Mouse (Mus musculus) CH12.LX (cell line): ENCODE results near the gene Macrod2. TPM values are rescaled to one million over a fixed set of nuclear protein-coding genes. Genes with fewer than 3 reads are reported as not detected.

ENCODE experiments used
- DNase-seq: peaks from one replicate; pipeline ENCODE4 v3.0.0-alpha.2; 2013; ENCODE audit errors: extremely low read depth
- H3K27ac ChIP-seq: 2 replicates; pipeline ENCODE4 v1.5.1; 2012; ENCODE audit warnings: low read depth, mild to moderate bottlenecking, control low read depth, moderate library complexity; ENCODE audit not compliant: insufficient read depth
- H3K27me3 ChIP-seq: replicated peaks from 2 replicates; pipeline ENCODE3; 2012; ENCODE audit warnings: inconsistent platforms
- H3K36me3 ChIP-seq, 2 experiments: replicated peaks in 1 of 2; 2 replicates each; pipeline versions ENCODE3 to v1.6.1; 2012; ENCODE audit warnings: inconsistent platforms in 1 of 2, low read length in 1 of 2, mild to moderate bottlenecking in 1 of 2, mixed read lengths in 1 of 2, moderate library complexity in 1 of 2; ENCODE audit not compliant: control insufficient read depth in 1 of 2, insufficient read depth in 1 of 2
- H3K4me1 ChIP-seq, 2 experiments: 2 replicates each; pipeline ENCODE4 v1.6.1; 2012; ENCODE audit warnings: inconsistent platforms in 1 of 2, moderate library complexity in 1 of 2; ENCODE audit not compliant: insufficient read depth in 2 of 2, control insufficient read depth in 1 of 2
- H3K4me2 ChIP-seq: 2 replicates; pipeline ENCODE4 v1.6.1; 2012; ENCODE audit warnings: low read depth, mild to moderate bottlenecking, control low read depth; ENCODE audit not compliant: poor library complexity, insufficient read depth, severe bottlenecking
- H3K4me3 ChIP-seq, 3 experiments: fragments of 150-350 bp in 1 of 3; sonication (generic) in 1 of 3; replicated peaks in 1 of 3; 2 replicates each; pipeline versions ENCODE3 to v1.5.1; 2011 to 2012; ENCODE audit warnings: low read depth in 2 of 3, low read length in 2 of 3, mild to moderate bottlenecking in 2 of 3, moderate library complexity in 2 of 3, control low read depth in 1 of 3, improper control_type of control experiment in 1 of 3, inconsistent platforms in 1 of 3, mixed read lengths in 1 of 3; ENCODE audit not compliant: poor library complexity in 1 of 3
- H3K79me2 ChIP-seq: replicated peaks from 2 replicates; pipeline ENCODE4 v1.6.1; 2012; ENCODE audit warnings: mild to moderate bottlenecking, moderate library complexity; ENCODE audit not compliant: control insufficient read depth, poor library complexity, insufficient read depth, severe bottlenecking; ENCODE audit errors: extremely low read depth
- H3K9ac ChIP-seq: 2 replicates; pipeline ENCODE4 v1.6.1; 2012; ENCODE audit warnings: low read depth, mild to moderate bottlenecking, control low read depth, moderate library complexity; ENCODE audit not compliant: insufficient read depth
- H3K9me3 ChIP-seq: replicated peaks from 2 replicates; pipeline ENCODE3; 2012; ENCODE audit warnings: low read length, inconsistent platforms, mixed read lengths
- CHD1 ChIP-seq: IDR thresholded peaks from 2 replicates; pipeline ENCODE4 v1.6.1; 2012; ENCODE audit warnings: low read depth, low read length, improper control_type of control experiment, inconsistent platforms
- CTCF ChIP-seq, 2 experiments: IDR thresholded peaks in 1 of 2; conservative IDR thresholded peaks in 1 of 2; 2 replicates each; pipeline ENCODE4 v1.5.1; 2011 to 2012; ENCODE audit warnings: low read depth in 2 of 2, low read length in 2 of 2, improper control_type of control experiment in 1 of 2, inconsistent platforms in 1 of 2, mild to moderate bottlenecking in 1 of 2, moderate library complexity in 1 of 2
- ELF1 ChIP-seq: IDR thresholded peaks from 2 replicates; pipeline ENCODE4 v1.6.1; 2014; ENCODE audit warnings: low read depth, mild to moderate bottlenecking, inconsistent platforms, low read length, improper control_type of control experiment
- HCFC1 ChIP-seq: IDR thresholded peaks from 2 replicates; pipeline ENCODE4 v1.6.1; 2012; ENCODE audit warnings: low read depth, mild to moderate bottlenecking, inconsistent platforms, low read length, improper control_type of control experiment
- IRF4 ChIP-seq: IDR thresholded peaks from 2 replicates; pipeline ENCODE4 v1.6.1; 2014; ENCODE audit warnings: low read depth, mild to moderate bottlenecking, inconsistent platforms, low read length, improper control_type of control experiment
- JUND ChIP-seq: conservative IDR thresholded peaks from 2 replicates; pipeline ENCODE4 v1.6.1; 2011; ENCODE audit warnings: low read depth, low read length, improper control_type of control experiment
- MAX ChIP-seq: IDR thresholded peaks from 2 replicates; pipeline ENCODE4 v1.6.1; 2011; ENCODE audit warnings: low read length, improper control_type of control experiment
- MAZ ChIP-seq: IDR thresholded peaks from 2 replicates; pipeline ENCODE4 v1.6.1; 2012; ENCODE audit warnings: low read depth, mild to moderate bottlenecking, inconsistent platforms, low read length, improper control_type of control experiment, moderate library complexity
- MEF2A ChIP-seq: IDR thresholded peaks from 2 replicates; pipeline ENCODE4 v1.6.1; 2014; ENCODE audit warnings: low read depth, mild to moderate bottlenecking, inconsistent platforms, low read length, improper control_type of control experiment, borderline replicate concordance
- MYC ChIP-seq: IDR thresholded peaks from 2 replicates; pipeline ENCODE4 v1.6.1; 2011; ENCODE audit warnings: low read depth, mild to moderate bottlenecking, improper control_type of control experiment, low read length
- NELFE ChIP-seq: IDR thresholded peaks from 2 replicates; pipeline ENCODE4 v1.6.1; 2011; ENCODE audit warnings: low read depth, low read length, improper control_type of control experiment
- NRF1 ChIP-seq: IDR thresholded peaks from 2 replicates; pipeline ENCODE4 v1.6.1; 2014; ENCODE audit warnings: low read depth, mild to moderate bottlenecking, inconsistent platforms, low read length, improper control_type of control experiment, moderate library complexity
- PAX5 ChIP-seq: IDR thresholded peaks from 2 replicates; pipeline ENCODE4 v1.6.1; 2012; ENCODE audit warnings: low read length, inconsistent platforms, mixed read lengths
- RAD21 ChIP-seq: IDR thresholded peaks from 2 replicates; pipeline ENCODE4 v1.6.1; 2011; ENCODE audit warnings: low read depth, mild to moderate bottlenecking, low read length, improper control_type of control experiment, moderate library complexity
- RCOR1 ChIP-seq: conservative IDR thresholded peaks from 2 replicates; pipeline ENCODE4 v1.6.1; 2012; ENCODE audit warnings: low read depth, mild to moderate bottlenecking, inconsistent platforms, low read length, improper control_type of control experiment
- SMC3 ChIP-seq: IDR thresholded peaks from 2 replicates; pipeline ENCODE4 v1.6.1; 2011; ENCODE audit warnings: low read depth, low read length, improper control_type of control experiment
- UBTF ChIP-seq: IDR thresholded peaks from 2 replicates; pipeline ENCODE4 v1.6.1; 2012; ENCODE audit warnings: low read depth, mild to moderate bottlenecking, inconsistent platforms, low read length, improper control_type of control experiment, moderate library complexity
- USF1 ChIP-seq: IDR thresholded peaks from 2 replicates; pipeline ENCODE4 v1.6.1; 2014; ENCODE audit warnings: low read depth, mild to moderate bottlenecking, inconsistent platforms, low read length, improper control_type of control experiment
- USF2 ChIP-seq: conservative IDR thresholded peaks from 2 replicates; pipeline ENCODE4 v1.6.1; 2011; ENCODE audit warnings: low read depth, low read length, improper control_type of control experiment
- ZC3H11A ChIP-seq: IDR thresholded peaks from 2 replicates; pipeline ENCODE4 v1.6.1; 2012; ENCODE audit warnings: low read depth, mild to moderate bottlenecking, inconsistent platforms, low read length, improper control_type of control experiment
- ZNF384 ChIP-seq: IDR thresholded peaks from 2 replicates; pipeline ENCODE4 v1.6.1; 2012; ENCODE audit warnings: low read depth, low read length, improper control_type of control experiment, inconsistent platforms
- dilution Hi-C: fragments of 300-500 bp; cut with MboI; formaldehyde crosslinking; loops from 2 replicates; pipeline ENCODE4 v1.14.3; 2020; ENCODE audit warnings: low sequenced_read_pairs; ENCODE audit not compliant: extremely low pct_unique_long_range_greater_than_20kb, extremely low pct_ligation_motif_present
- in situ Hi-C: fragments of 300-500 bp; cut with MboI; formaldehyde crosslinking; loops from 3 replicates; pipeline ENCODE4 v1.14.3; 2019; ENCODE audit warnings: low sequenced_read_pairs, low pct_ligation_motif_present, low pct_unique_long_range_greater_than_20kb, mixed read lengths
- polyA plus RNA-seq: library from polyadenylated mRNA; unstranded; fragments of >175 nt; gene quantifications from 2 replicates; pipeline ENCODE4 v1.2.1, GENCODE M21; 2012; ENCODE audit warnings: low read depth; ENCODE audit not compliant: insufficient read length
- total RNA-seq, 2 experiments: library from RNA; depleted of rRNA; stranded (reverse); fragments of 300-350 nt in 1 of 2; fragments of >200 nt in 1 of 2; gene quantifications; 2 replicates each; pipeline ENCODE4 v1.2.3; 2012 to 2014

The Macrod2 gene
- total and polyA plus RNA-seq, 3 experiments = not detected

GRCm38 (mm10) chr2:142349805-142350204 is 1954.7 kb downstream of the Macrod2 start:
- H3K27me3 ChIP-seq = no peaks in the 10 kb centered on the region
- TF ChIP-seq JUND (no peak), SMC3 (no peak), MEF2A (no peak), MYC (no peak), USF2 (no peak), ZC3H11A (no peak), CTCF (conservative IDR thresholded peaks at IDR 0.05 in 1 of 2, IDR thresholded peaks at IDR 0.05 in 1 of 2; ENCODE audit: low read depth in 2 of 2, low read length in 2 of 2) (no peak), NRF1 (no peak), MAZ (no peak), IRF4 (no peak), HCFC1 (no peak), UBTF (no peak), RCOR1 (no peak), MAX (no peak), NELFE (no peak), ELF1 (no peak), CHD1 (no peak)
- no peak overlapping the region for H3K9ac ChIP-seq
- no peak for DNase-seq
- in situ Hi-C loops (no loop called here), dilution Hi-C loops (no loop called here)
- peaks cover 39% of the 10 kb centered on the region for H3K9me3 ChIP-seq
- no peaks in the 10 kb centered on the region for H3K36me3 ChIP-seq
- no peak overlapping the region for H3K27ac ChIP-seq
- H3K4me2 ChIP-seq = no peak overlapping the region
- H3K4me1 ChIP-seq = no peaks in the 10 kb centered on the region
- H3K79me2 ChIP-seq = no peaks in the 10 kb centered on the region
- H3K4me3 ChIP-seq = no peak overlapping the region

GRCm38 (mm10) chr2:142362888-142363287 is 1967.8 kb downstream of the Macrod2 start:
- Histone ChIP-seq H3K4me1 (no peaks in the 10 kb centered on the region), H3K27ac (no peak overlapping the region), H3K4me2 (no peak overlapping the region), H3K36me3 (no peaks in the 10 kb centered on the region), H3K27me3 (no peaks in the 10 kb centered on the region), H3K79me2 (no peaks in the 10 kb centered on the region), H3K4me3 (no peak overlapping the region), H3K9ac (no peak overlapping the region), H3K9me3 (peaks cover 20% of the 10 kb centered on the region)
- in situ Hi-C loops = no loop called here
- no peak for DNase-seq
- TF ChIP-seq USF1 (no peak), IRF4 (no peak), NRF1 (no peak), RAD21 (no peak), CTCF (conservative IDR thresholded peaks at IDR 0.05 in 1 of 2, IDR thresholded peaks at IDR 0.05 in 1 of 2; ENCODE audit: low read depth in 2 of 2, low read length in 2 of 2) (no peak), ZNF384 (no peak), PAX5 (no peak)
- dilution Hi-C loops = no loop called here
